Mouse (Mus musculus) right cerebral cortex, postnatal 25 days (tissue): ENCODE results near the gene Stox2.

Experiments used
- DNase-seq: peaks from one replicate; pipeline ENCODE4 v3.0.0; 2022

Gene Stox2

DNA sequence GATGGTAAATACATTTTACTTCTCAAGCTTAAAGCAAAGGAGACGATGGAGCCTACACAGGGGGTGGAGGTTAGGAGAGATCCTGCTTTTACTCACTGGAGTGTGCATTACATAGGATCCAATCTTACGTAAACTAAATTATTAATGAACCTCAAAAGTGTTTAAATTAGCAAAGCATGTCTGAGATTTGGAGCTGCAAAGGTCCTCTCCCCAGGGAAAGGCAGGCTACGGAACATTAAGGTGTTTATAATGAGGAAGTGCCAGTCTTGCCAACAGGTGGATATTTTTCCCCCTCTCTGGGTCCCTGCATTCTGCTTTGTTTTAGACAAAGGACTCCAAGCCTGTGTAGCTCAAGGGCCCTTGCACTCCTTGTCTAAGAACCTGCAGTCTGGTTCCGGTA lies 205.3 kb downstream of the Stox2 start:
- DNase-seq = no peak

DNA sequence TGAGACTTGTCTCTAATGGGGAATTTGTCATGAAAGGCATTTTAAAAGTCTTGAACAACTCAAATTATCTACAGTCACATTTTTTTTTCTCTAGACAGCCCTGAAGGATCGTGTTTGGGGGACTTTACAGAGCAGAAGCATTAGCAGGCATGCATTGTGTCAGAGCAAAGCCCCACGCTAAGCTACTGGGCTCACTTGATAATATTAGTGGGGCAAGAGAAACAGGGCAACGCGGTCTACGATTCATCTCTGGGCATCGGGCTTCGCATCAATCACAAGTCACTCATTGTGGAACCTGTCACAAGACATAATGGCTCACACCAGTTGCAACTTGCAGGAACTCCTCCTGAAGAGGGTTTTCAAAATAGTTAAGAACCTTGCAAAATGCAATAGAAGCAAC lies 205.9 kb downstream of the Stox2 start:
- no peak for DNase-seq

DNA sequence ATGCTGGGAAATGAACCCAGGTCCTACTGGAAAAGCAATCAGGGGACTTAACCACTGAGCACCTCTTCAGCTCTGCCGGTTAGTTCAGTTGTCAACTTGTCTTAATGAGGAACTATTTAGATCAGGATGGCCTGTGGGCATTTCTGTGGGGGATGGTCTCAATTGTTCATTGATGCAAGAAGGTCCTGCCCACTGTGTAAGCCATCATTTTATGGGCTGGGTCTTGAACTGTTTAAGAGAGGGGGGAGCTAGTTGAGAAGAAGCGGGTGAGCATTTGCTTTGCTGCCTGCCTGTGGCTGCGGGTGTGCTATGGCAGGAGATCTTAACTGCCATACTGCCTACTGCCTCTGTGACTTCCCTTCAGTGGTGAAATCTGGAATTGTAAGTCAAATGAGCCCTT lies 214.1 kb downstream of the Stox2 start:
- no peak for DNase-seq

DNA sequence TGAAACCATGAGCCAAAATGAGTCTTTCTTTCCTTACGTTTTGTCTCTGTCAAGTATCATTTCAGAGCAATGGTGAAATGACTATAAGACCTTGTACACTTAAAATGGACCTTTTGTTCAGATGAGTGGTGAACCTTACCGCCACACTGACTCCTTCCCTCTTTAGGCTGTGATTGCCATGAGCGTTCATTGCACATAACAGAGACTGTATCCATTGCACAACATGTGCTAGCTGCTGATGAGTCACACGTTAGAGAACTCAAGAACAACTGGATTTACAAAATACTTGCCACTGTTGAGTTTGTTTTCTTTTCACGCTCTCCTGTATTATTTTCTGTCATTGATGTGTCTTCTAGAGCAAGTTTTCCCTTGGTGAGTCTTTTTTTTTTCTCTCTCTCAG lies 216.1 kb downstream of the Stox2 start:
- DNase-seq = no peak

DNA sequence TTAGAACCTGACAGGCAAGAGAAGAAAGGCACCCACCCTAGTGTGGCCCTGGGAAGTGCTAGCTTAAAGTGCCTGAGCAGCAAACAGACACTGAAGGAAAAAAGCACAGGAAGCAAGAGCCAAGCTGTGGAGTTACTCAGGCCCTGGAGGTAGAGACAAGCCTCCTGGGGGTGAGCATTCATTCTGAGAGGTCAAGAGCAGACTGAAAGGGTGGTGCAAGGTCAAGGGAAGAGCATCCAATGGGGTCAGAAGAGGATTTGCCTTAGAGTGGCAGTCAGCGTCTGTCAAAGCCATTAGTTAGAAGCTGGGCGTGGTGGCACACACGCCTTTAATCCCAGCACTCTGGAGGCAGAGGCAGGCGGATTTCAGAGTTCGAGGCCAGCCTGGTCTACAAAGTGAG lies 224.3 kb downstream of the Stox2 start:
- no peak for DNase-seq

DNA sequence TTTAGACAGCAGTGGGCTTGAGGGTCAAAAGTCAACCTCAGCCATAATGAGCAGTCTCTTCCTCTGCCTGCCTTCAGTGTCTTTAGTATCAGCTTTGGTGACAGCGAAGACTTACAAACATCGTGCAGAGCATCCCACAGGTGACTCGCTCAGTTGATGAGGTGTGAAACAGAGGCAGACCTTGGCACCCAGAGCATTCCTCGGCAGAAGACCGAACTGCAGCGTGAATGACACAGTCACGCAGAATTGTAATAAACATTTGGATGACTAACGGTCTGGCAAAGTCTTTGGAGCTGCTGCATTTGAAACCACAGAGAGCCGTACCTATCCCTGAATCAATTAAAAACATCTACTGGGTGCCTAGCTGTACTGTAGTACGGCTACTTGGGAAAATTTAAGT lies 225.0 kb downstream of the Stox2 start:
- no peak for DNase-seq

DNA sequence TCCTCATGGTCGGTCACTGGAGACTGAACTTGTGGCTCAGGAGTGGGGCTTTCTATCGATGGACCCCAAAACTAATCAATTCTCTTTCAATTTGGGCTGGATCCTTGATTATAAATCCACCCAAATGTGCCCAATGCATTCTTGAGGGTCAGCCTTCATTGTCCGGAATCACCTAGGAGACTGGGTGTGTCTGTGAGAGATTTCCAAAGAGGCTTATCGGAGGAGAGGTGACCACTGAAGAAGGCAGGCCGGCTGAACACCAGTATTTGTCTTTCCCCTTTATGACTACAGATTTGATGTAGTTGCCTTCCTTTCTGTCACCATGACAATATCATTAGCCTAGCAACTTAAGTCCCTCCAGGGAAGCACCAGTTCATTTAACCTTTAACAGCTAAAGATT lies 225.8 kb downstream of the Stox2 start:
- no peak for DNase-seq

DNA sequence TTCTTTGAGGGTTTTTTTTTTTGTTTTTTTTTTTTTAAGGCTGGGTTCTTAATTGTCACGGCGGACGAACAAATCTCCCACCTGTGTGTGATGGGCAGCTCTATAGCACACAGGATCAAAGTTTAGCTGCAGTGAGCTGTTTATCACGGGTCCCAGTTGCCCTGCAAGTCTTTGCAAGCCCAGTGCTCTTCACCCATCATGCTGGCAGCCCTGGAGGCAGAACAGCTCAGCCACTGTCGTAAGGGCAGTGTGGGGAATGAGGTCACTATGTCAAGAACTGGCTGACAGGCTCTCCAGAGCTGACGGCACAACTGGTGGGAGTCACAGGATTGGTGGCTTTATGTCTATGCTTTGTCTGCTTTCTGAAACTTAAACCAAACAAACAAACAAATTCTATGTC lies 227.6 kb downstream of the Stox2 start:
- DNase-seq = no peak

DNA sequence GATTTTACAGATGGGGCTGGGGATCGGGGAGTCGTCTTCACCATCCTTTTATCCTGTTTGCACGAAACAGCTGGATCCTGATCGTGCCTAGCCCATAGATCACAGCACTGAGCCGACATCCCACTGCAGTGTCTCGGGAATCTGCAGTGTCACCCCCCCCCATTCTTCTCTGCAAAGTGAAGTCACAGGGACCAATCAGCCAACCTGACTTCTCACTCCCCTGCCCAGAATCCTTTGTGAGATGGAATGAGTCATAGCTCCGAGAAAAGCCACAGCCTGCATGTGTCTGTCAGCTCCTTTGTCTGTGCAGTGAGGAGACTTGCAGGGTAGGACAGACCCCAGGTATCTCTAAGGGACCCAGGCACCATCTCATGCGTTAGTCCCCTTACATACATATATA lies 228.1 kb downstream of the Stox2 start:
- DNase-seq = no peak

DNA sequence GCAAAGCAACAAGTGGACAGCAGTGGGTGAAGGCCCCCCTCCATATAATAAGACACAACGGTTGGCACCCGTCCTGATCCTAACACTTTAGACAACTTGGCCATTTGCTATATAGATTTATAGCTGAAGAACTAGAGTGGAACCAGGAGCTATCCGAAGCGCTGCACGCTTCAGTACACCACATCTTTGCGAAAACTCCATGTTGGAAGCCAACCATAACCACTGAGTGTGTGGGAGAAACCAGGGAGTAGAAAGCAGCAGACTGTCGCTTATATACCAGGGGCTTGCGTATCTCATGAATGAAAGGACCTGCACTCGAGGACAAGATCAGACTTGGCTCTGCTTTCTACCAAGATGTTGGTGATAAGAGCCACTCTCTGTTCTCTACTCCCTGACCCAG lies 234.0 kb downstream of the Stox2 start:
- DNase-seq = no peak

DNA sequence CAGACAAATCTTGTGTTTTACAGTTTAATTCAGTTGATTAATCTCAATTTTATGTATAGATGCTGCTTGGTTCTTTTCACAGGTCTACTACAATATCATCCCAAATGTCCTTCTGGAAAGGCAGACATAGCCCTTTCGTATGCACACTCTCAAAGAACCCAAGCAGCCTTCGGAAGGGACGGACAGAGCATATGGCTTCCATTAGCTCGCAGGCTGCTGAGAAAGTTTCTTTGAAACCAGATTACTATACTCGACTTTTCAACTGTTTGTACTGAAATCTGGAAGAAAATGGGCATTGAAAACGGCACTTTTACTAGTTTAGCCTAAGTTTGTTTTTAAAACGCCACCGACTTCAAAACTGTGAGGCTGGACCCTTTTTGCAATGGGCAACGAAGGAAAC lies 234.9 kb downstream of the Stox2 start:
- no peak for DNase-seq

DNA sequence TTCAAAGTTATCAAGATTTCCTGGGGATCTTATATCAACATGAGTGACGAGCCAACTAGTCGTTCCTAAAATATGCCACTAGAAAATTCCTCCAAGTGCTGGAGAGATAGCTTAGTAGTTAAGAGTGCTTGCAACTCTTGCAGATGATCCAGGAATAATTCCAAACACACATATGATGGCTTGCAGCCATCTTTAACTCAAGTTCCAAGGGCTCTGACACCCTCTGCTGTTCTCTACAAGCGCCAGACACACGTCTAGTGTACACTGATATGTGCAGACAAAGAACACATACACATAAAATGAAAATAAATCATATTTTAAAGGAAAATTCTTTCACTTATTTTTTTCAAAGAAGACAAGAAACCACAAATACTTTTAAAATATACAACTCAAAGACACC lies 237.9 kb downstream of the Stox2 start:
- DNase-seq = no peak

DNA sequence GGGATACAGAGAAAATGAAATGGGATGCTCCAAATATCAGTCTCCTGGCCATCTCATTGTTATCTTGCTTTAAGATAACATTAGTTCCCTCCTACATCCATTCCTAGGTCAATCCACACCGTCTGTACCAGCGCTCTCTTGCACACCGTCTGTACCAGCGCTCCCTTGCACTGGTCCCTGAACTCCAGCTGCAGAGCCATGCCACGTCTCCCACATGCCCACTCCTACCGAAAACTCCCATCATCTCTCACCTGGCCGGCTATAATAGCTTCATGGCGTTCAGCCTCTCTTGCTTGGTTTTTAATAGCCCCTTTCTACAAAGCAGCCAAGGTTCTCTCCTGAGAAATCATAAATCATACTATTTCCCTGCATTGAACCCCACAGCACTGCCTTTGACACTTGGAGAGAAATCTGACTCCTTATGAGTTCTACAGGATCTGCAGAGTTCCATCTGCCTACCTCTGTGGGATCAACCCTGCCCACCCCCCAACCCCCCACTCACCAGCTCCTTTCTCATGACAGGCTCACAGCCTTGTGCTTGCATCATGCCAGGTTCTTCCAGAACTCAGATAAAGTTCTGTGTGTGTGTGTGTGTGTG lies 239.4 kb downstream of the Stox2 start:
- no peak for DNase-seq

DNA sequence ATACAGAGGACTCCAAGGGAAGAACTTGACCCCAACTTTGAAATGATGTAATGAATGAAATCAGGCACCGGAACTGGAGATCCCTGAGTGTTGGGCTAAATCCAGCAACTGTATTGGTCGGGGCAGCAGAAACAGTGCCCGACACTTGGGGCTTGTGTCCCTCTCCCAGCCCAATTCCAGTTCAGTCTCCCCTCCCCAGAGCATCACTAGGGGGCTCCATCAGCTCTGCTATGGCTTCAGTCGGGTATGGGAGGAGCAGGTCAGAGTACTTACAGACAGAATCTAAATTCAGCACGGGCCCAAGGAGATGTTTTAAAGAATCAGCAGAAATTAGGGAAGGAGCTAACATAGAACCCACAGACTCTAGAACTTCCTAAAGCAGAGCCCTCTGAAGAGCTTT lies 240.7 kb downstream of the Stox2 start:
- no peak for DNase-seq

DNA sequence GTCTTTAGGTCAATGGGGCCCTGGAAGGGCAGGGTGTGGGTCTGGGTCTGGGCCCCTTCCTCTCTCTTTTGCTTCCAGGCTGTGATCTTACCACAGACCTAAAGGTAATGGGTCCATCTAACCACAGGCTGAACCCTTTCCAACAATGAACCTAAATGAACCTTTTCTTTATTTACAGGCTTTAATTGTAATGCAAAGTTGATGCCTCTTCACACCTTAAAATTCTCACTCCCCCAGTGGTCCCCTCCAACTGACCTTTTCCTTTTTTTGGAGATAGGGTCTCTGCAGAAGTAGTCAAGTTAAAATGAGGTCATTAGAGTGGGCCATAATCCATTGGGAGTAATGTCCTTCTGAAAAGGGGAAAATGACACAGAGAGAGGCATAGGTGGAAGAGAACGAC lies 249.8 kb downstream of the Stox2 start:
- DNase-seq = no peak

DNA sequence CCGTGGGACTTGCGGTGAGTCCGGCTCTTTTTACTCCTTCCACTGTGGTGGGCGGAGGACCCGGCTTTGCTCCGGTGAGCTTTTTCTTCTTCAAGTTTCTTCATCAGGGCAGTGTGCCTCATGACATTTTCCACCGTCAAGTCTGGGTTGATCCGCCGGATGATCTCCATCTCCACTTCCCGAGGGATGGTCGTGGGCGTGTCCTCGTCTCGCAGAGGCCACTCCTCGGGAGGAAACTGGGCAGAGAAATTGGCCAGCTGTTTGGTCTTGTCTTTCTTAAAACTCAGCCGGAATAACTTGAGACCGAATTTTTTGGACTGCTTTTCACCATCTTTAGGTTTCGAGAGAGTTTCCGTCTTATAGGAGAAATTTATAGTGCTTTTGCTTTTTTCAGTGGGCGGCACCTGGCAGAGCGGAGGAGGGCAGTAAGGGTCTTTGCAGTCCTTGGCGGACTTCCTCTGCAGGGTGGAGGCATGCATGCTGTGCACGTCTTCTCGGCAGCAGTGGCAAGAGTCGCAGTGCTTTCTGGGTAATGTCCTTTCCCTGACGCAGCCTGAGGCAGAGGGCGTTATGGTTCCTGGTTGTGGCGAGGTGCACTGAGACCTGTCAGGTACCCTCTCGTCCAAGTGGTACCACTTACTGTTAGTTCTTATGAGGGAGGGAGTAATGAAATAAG lies 252.7 kb downstream of the Stox2 start:
- DNase-seq = no peak

DNA sequence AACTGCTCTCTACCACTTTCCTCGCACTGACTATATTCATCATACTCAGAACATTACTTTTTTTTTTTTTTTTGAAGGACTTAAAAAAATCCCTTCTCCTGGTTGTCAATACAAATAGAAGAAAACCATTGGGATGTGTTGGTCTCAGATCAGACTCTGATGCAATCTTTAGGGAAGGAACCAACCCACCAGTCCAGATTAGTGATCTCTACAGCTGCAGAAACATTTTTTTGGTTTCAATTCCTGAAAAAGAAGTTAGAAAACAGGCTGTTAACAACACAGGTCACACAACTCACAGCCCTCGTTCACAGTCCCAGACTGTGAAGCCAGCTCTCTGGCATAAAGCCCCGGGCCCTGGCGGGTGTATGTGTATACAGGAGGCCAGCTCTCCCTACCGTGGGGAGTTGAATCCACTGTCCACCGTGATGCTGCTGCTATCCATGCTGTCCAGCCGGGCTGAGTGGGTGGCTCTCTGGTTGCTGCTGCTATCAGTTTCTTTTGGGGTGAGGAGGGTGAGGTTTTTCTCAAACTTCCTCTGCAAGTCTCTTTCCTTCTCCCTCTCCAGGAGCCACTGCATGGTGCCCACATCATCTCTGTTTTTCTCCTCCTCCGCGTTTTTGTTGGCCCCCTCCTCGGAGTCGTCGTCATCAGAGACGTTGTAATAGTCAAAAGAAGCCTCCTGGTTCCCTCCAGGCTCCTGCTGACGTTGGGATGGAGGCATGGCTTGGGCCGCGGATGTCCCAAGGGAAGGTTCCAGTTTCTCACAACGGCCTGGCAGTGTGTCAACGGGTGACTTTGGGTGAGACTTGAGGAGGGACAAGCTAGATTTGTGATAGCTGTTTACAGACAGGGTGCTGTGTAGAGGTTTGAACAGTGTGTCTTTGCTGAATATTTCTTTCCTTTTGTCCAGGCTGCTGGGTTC lies 254.5 kb downstream of the Stox2 start:
- no peak for DNase-seq

DNA sequence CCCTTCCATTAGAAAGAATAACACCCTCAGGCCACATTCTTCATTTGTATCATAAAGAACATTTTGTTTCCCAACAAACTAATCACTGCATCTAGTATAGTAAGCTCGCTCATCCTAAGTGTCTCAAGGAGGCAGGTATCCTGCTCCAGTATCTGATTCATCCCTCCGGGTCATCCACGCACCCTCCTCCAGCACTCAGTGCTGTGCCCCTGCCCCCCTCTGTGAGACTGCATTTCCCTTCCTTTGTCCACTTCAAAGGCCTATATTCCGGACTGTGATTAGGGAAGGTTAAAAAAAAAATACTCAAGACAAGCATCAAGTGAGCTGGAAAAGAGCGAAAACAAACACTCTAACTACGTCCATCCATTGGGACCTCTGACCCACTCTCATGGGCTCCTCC lies 260.8 kb downstream of the Stox2 start:
- no peak for DNase-seq

DNA sequence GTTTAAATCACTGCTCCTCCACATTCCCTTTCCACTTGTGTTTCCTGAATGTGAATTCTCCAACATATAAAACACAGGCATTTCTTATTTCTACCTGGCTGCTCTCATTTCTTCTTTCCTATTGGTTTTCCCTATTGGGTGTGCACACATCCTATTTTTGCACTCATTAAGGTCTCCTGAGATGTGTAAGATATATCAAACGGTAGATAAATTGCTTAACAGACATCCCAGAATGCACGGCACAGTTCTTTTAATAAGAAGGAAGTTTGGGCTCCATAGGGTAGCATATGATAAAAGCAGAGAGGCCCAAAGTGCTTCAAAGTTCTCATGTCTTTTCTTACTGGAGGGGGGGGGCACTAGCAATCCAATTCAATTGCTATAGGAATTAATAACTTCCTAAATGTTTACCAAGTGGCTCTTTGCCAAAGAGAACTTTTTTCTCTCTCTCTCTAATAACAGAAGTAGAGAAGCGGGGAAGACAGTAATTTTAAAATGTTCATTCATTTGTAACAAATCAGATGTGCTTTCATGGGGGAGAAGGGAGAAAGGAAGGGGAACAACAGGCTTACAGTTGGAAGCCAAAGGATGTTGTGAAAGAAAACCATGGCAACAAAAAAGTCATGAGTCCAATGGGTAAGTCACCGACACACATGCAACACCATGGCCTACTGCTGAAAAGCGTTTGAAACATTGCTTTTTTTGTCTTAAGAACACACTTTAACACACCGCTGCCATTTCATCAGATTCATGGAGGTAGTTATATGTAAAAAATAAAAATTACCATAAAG lies 263.2 kb downstream of the Stox2 start:
- no peak for DNase-seq

DNA sequence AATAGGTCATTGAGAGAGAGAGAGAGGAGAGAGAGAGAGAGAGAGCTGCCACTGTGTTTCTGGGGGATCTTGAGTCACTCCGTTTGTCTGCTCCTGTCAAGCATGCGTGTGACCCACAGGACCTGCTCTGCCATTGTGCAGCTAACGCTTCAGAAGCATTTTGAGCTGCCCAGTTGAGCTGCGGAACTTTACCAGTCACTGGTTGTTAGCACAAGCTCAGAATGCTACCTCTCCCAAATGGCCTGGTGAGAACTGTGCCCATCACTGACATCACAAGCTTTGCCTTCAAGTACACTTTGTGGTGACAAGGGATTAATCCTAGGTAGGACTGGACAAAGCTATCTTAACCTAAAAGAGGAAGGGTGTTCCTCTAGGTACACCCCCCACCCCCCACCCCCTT lies 263.9 kb downstream of the Stox2 start:
- DNase-seq = no peak

DNA sequence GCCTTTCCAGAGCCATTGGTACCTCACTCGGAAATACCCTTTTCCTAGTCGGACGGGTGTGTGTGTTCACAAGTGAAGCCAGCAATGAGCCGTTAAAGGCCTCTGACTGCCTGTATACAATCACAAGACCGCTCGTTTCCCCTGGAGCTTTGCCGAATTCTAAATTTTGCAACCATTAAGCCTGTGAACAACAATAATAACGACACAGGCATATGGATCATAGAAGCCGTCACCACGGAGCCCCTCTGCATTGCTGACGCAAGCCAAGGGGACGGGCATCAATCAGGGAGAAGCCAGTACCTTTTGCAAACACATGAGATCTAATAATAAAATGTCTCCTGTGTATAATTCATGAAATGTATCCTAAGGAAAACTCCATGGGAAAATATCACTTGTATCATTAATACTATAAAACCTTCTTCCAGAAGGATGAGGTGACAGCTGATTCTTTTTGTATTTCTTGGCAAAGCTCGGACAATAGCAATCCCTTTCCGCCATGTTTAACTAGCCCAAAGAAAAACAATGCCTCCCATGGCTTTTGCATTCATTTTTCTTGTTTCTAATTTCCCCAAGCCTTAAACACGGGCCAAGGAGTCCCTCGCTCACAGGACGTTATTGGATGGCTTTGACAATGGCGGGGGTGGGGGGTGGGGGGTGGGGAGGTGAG lies 265.0 kb downstream of the Stox2 start:
- DNase-seq = no peak

DNA sequence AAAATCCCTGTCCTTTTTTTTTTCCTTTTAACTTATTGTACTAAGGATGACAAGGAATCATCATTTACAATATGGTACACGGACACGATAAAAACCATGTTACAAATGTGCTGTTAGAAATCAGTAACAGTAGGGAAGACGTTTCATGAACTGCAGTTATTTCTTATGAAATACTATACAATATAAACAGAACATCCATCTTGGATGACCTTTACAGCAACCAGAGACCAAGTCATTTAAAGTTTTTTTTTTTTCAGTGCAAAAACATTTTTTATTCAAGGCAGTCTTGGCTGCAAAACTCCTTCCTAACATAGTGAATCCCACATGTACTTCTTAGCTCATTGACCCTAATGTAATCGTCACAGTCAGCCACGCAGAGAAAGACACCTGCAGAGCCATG lies 266.0 kb downstream of the Stox2 start:
- no peak for DNase-seq

DNA sequence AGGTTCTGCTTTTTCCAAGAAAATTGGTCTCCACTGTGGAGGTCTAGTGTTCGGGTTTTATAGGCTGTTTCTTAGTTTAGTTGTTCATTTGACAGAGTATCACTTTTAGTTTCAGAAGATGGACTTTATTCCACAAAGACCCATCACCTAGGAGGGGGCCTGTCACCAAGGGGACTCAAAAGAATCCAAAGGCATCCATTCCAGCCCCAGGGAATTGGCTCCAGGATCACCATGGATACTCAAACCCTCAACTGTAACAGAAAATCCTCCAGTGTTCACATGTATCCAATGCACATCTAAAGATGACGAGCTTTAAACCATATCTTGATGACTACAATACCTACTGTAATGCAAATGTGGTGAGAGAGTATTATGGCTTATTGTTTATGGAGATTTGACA lies 267.4 kb downstream of the Stox2 start:
- no peak for DNase-seq
